Mouse (Mus musculus) intestine, embryonic 16.5 days (tissue): Measurements from ENCODE around the gene Cdh4. TPM values are rescaled to one million over a fixed set of nuclear protein-coding genes. Genes with fewer than 3 reads are reported as not detected.

Source experiments
- ATAC-seq: fragments of 200-750 bp; cut with Nextera tagmentation; 2 replicates; pipeline ENCODE4 v1.8.0; 2017; ENCODE audit warnings: moderate TSS enrichment, moderate library complexity
- H3K27ac ChIP-seq: fragments of 300-500 bp; sonication (generic); 2 replicates; pipeline ENCODE4 v1.5.1; 2014; ENCODE audit warnings: mild to moderate bottlenecking, low read length
- H3K27me3 ChIP-seq: fragments of 300-500 bp; sonication (generic); replicated peaks from 2 replicates; pipeline ENCODE4 v1.6.1; 2014; ENCODE audit warnings: low read length, control low read depth, mixed read lengths; ENCODE audit not compliant: control insufficient read depth, insufficient read depth
- H3K36me3 ChIP-seq: fragments of 300-500 bp; sonication (generic); 2 replicates; pipeline ENCODE4 v1.6.1; 2014; ENCODE audit warnings: low read length, control low read depth; ENCODE audit not compliant: control insufficient read depth, insufficient read depth
- H3K4me1 ChIP-seq: fragments of 300-500 bp; sonication (generic); 2 replicates; pipeline ENCODE4 v1.6.1; 2014; ENCODE audit warnings: low read length, control low read depth, mixed read lengths; ENCODE audit not compliant: control insufficient read depth, insufficient read depth
- H3K4me2 ChIP-seq: fragments of 300-500 bp; sonication (generic); 2 replicates; pipeline ENCODE4 v1.6.1; 2014; ENCODE audit warnings: low read depth, low read length, control low read depth
- H3K4me3 ChIP-seq: fragments of 300-500 bp; sonication (generic); 2 replicates; pipeline ENCODE4 v1.5.1; 2014; ENCODE audit warnings: mild to moderate bottlenecking, low read length
- H3K9ac ChIP-seq: fragments of 300-500 bp; sonication (generic); 2 replicates; pipeline ENCODE4 v1.6.1; 2014; ENCODE audit warnings: low read depth, low read length
- H3K9me3 ChIP-seq: fragments of 300-500 bp; sonication (generic); 2 replicates; pipeline ENCODE4 v1.6.1; 2016; ENCODE audit warnings: low read length, control low read depth; ENCODE audit not compliant: control insufficient read depth
- WGBS: fragments of 180-500 bp; shearing (Covaris S2); extraction: QIAGEN DNeasy Blood & Tissue Kit; methylation state at CpG from one replicate; pipeline ENCODE4 v1.1.7; 2014; 5-methylcytosine and 5-hydroxymethylcytosine counted together
- polyA plus RNA-seq: library from polyadenylated mRNA; unstranded; fragments of >200 nt; fragmentation: Nextera tagmentation; extraction: Ambion mirVana; gene quantifications from 2 replicates; pipeline ENCODE4 v1.2.1, GENCODE M21; 2015

The Cdh4 gene
- polyA plus RNA-seq, 1 experiment from 2014 or later: 2.2 TPM

GRCm38 (mm10) chr2:179526976-179527375, 84.7 kb downstream of the Cdh4 start:
- no peaks in the 10 kb centered on the region for H3K9me3 ChIP-seq
- no peaks in the 10 kb centered on the region for H3K36me3 ChIP-seq
- H3K4me3 ChIP-seq: no peak overlapping the region
- H3K27me3 ChIP-seq: no peaks in the 10 kb centered on the region
- 81% methylated on average over 7 of the region's 7 CpGs for whole genome bisulfite sequencing
- no peak overlapping the region for H3K4me2 ChIP-seq
- no peak for ATAC-seq
- H3K27ac ChIP-seq: no peak overlapping the region
- H3K4me1 ChIP-seq: no peaks in the 10 kb centered on the region
- no peak overlapping the region for H3K9ac ChIP-seq

GRCm38 (mm10) chr2:179530436-179531040, 88.3 kb downstream of the Cdh4 start:
- ATAC-seq: no peak
- no peaks in the 10 kb centered on the region for H3K27me3 ChIP-seq
- H3K36me3 ChIP-seq: no peaks in the 10 kb centered on the region
- no peak overlapping the region for H3K4me3 ChIP-seq
- no peak overlapping the region for H3K27ac ChIP-seq
- H3K4me2 ChIP-seq: no peak overlapping the region
- no peak overlapping the region for H3K9ac ChIP-seq
- no peaks in the 10 kb centered on the region for H3K9me3 ChIP-seq
- WGBS: 70% methylated on average over 7 of the region's 7 CpGs
- no peaks in the 10 kb centered on the region for H3K4me1 ChIP-seq

GRCm38 (mm10) chr2:179533196-179533595, 91.0 kb downstream of the Cdh4 start:
- Histone ChIP-seq H3K9me3 (no peaks in the 10 kb centered on the region), H3K4me1 (no peaks in the 10 kb centered on the region), H3K9ac (no peak overlapping the region), H3K36me3 (no peaks in the 10 kb centered on the region), H3K27me3 (no peaks in the 10 kb centered on the region; the same call in 1 of the 2 replicates), H3K4me3 (no peak overlapping the region), H3K4me2 (no peak overlapping the region), H3K27ac (no peak overlapping the region)
- no peak for ATAC-seq
- WGBS: 81% methylated on average over 6 of the region's 6 CpGs

GRCm38 (mm10) chr2:179533881-179534280, 91.7 kb downstream of the Cdh4 start:
- Histone ChIP-seq H3K4me1 (no peaks in the 10 kb centered on the region), H3K27ac (no peak overlapping the region), H3K9me3 (no peaks in the 10 kb centered on the region), H3K36me3 (no peaks in the 10 kb centered on the region), H3K4me3 (no peak overlapping the region), H3K27me3 (no peaks in the 10 kb centered on the region; the same call in 1 of the 2 replicates), H3K9ac (no peak overlapping the region), H3K4me2 (no peak overlapping the region)
- WGBS: 79% methylated on average over 2 of the region's 2 CpGs
- ATAC-seq: no peak

- Histone ChIP-seq H3K9me3 (no peaks in the 10 kb centered on the region), H3K27me3 (no peaks in the 10 kb centered on the region; the same call in 1 of the 2 replicates), H3K4me3 (no peak overlapping the region), H3K9ac (no peak overlapping the region), H3K4me1 (no peaks in the 10 kb centered on the region), H3K36me3 (no peaks in the 10 kb centered on the region), H3K27ac (no peak overlapping the region), H3K4me2 (no peak overlapping the region)
- ATAC-seq: no peak
- whole genome bisulfite sequencing: 36% methylated on average over 6 of the region's 6 CpGs
Observed at GRCm38 (mm10) chr2:179535204-179535603, 93.0 kb downstream of the Cdh4 start.

- no peak overlapping the region for H3K27ac ChIP-seq
- no peaks in the 10 kb centered on the region for H3K36me3 ChIP-seq
- H3K9ac ChIP-seq: no peak overlapping the region
- H3K9me3 ChIP-seq: no peaks in the 10 kb centered on the region
- H3K27me3 ChIP-seq: no peaks in the 10 kb centered on the region; the same call in 1 of the 2 replicates
- WGBS: 34% methylated on average over 2 of the region's 2 CpGs
- ATAC-seq: no peak
- no peaks in the 10 kb centered on the region for H3K4me1 ChIP-seq
- no peak overlapping the region for H3K4me3 ChIP-seq
- no peak overlapping the region for H3K4me2 ChIP-seq
Observed at GRCm38 (mm10) chr2:179536762-179537161, 94.5 kb downstream of the Cdh4 start.

GRCm38 (mm10) chr2:179537390-179537789, 95.2 kb downstream of the Cdh4 start:
- Histone ChIP-seq H3K27me3 (no peaks in the 10 kb centered on the region; the same call in 1 of the 2 replicates), H3K27ac (no peak overlapping the region), H3K9ac (no peak overlapping the region), H3K4me2 (no peak overlapping the region), H3K4me3 (no peak overlapping the region), H3K9me3 (no peaks in the 10 kb centered on the region), H3K4me1 (no peaks in the 10 kb centered on the region), H3K36me3 (no peaks in the 10 kb centered on the region)
- ATAC-seq: no peak
- 10% methylated on average over 19 of the region's 19 CpGs for WGBS

GRCm38 (mm10) chr2:179537800-179538450, 95.7 kb downstream of the Cdh4 start:
- WGBS: 48% methylated on average over 3 of the region's 3 CpGs
- Histone ChIP-seq H3K36me3 (no peaks in the 10 kb centered on the region), H3K9ac (no peak overlapping the region), H3K4me2 (no peak overlapping the region), H3K27me3 (no peaks in the 10 kb centered on the region; the same call in 1 of the 2 replicates), H3K9me3 (no peaks in the 10 kb centered on the region), H3K27ac (no peak overlapping the region), H3K4me1 (no peaks in the 10 kb centered on the region), H3K4me3 (no peak overlapping the region)
- ATAC-seq: no peak

GRCm38 (mm10) chr2:179538535-179538934, 96.3 kb downstream of the Cdh4 start:
- Histone ChIP-seq H3K9ac (no peak overlapping the region), H3K4me1 (no peaks in the 10 kb centered on the region), H3K27ac (no peak overlapping the region), H3K27me3 (no peaks in the 10 kb centered on the region; the same call in 1 of the 2 replicates), H3K4me3 (no peak overlapping the region), H3K9me3 (no peaks in the 10 kb centered on the region), H3K36me3 (no peaks in the 10 kb centered on the region), H3K4me2 (no peak overlapping the region)
- ATAC-seq: no peak
- 53% methylated on average over 4 of the region's 4 CpGs for WGBS
